ENCODE assay signal across 23 mouse cellular contexts in the genomic region with DNA sequence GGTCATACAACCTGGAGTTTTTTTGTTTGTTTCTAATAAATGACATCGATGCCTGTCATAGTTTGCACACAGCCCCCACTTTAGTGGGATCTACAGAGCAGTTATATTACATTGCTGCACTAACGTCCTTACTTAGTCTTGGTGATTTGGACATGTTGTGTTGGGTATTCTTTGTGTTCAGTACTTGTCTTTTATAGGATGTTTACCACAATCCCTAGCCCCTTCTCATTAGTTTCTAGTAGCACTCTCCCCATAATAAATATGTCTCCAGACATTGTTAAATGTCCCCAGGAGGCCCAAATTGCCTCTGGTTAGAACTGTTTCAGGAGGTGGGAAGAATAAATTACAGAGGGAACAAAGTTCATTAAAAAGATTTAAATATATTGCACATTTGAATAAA.
"Had no signal": no experiment of that assay in that cellular context is flagged by ENCODE, and none has a peak within 500 bp of the region (broad histone marks: within the 10 kb centered on the region; RNA-seq: fewer than 3 reads in every experiment).

No protein-coding gene starts in this region.

- H3K9ac ChIP-seq: kidney, embryonic 15.5 days; limb, embryonic 13.5 days; liver, embryonic 12.5 days; liver, embryonic 15.5 days; lung, embryonic 15.5 days had no signal

- ATAC-seq: intestine, postnatal 0 days; liver, embryonic 12.5 days; midbrain, embryonic 16.5 days had no signal

- H3K9me3 ChIP-seq: kidney, embryonic 15.5 days; limb, embryonic 10.5 days; limb, embryonic 13.5 days; liver, embryonic 12.5 days; liver, embryonic 15.5 days; lung, embryonic 15.5 days; megakaryocyte, embryonic 14.5 days had no signal

- DNase-seq: kidney, adult 8-10 months; kidney, postnatal 14 days; kidney, postnatal 4 days; liver; lung, adult 18-20 months; lung, postnatal 10 days; lung, postnatal 36 days; retina, postnatal 1 day; right cerebral cortex, postnatal 25 days; spleen, adult 18-20 months; thymus, adult 18-20 months; thymus, postnatal 36 days had no signal

- H3K4me2 ChIP-seq: kidney, embryonic 15.5 days; limb, embryonic 13.5 days; liver, embryonic 12.5 days; liver, embryonic 15.5 days; lung, embryonic 15.5 days; midbrain, embryonic 11.5 days had no signal

- H3K4me3 ChIP-seq: kidney, embryonic 15.5 days; limb, embryonic 10.5 days; limb, embryonic 13.5 days; liver, embryonic 12.5 days; liver, embryonic 15.5 days; lung, embryonic 15.5 days; megakaryocyte, embryonic 14.5 days; myocyte had no signal

- H3K4me1 ChIP-seq: kidney, embryonic 15.5 days; limb, embryonic 13.5 days; lung, embryonic 15.5 days had no signal

- H3K27ac ChIP-seq: kidney, embryonic 15.5 days; limb, embryonic 10.5 days; limb, embryonic 13.5 days; liver, embryonic 12.5 days; liver, embryonic 15.5 days; lung, embryonic 15.5 days had no signal

- H3K27me3 ChIP-seq: kidney, embryonic 15.5 days; limb, embryonic 13.5 days; liver, embryonic 12.5 days; liver, embryonic 15.5 days; lung, embryonic 15.5 days; megakaryocyte, embryonic 14.5 days had no signal
